Mouse (Mus musculus) heart, adult 2 months (tissue): ENCODE measurements around the gene Usp18. TPM values are rescaled to one million over a fixed set of nuclear protein-coding genes. Genes with fewer than 3 reads are reported as not detected.
A peak's percentile ranks its signal among the peaks of the same experiment; 100 is the strongest.

Experiments
- DNase-seq, 2 experiments: peaks; one replicate each; pipeline ENCODE4 v3.0.0; 2021
- H3K27ac ChIP-seq: fragments of 200-600 bp; 2 replicates; pipeline ENCODE4 v1.8.1; 2022
- H3K27me3 ChIP-seq: fragments of 200-500 bp; 2 replicates; pipeline ENCODE4 v1.6.1; 2012; ENCODE audit warnings: mild to moderate bottlenecking, low read length, inconsistent platforms, mixed read lengths; ENCODE audit not compliant: control insufficient read depth, insufficient read depth
- H3K36me3 ChIP-seq: fragments of 200-500 bp; 2 replicates; pipeline ENCODE4 v1.6.1; 2012; ENCODE audit warnings: low read length, inconsistent platforms; ENCODE audit not compliant: control insufficient read depth, insufficient read depth
- H3K4me1 ChIP-seq: fragments of 200-500 bp; 2 replicates; pipeline ENCODE4 v1.6.1; 2011; ENCODE audit warnings: low read length; ENCODE audit not compliant: control insufficient read depth, insufficient read depth
- H3K4me3 ChIP-seq: fragments of 200-600 bp; 2 replicates; pipeline ENCODE4 v1.8.1; 2022
- H3K79me2 ChIP-seq: fragments of 200-500 bp; replicated peaks from 2 replicates; pipeline ENCODE4 v1.6.1; 2012; ENCODE audit warnings: mild to moderate bottlenecking, inconsistent platforms, low read length, moderate library complexity, mixed read lengths; ENCODE audit not compliant: control insufficient read depth, insufficient read depth
- H3K9ac ChIP-seq: fragments of 200-500 bp; 2 replicates; pipeline ENCODE4 v1.6.1; 2012; ENCODE audit warnings: low read depth, mild to moderate bottlenecking, control low read depth, inconsistent platforms, low read length, mixed read lengths
- CTCF ChIP-seq: fragments of 200-600 bp; IDR thresholded peaks from 2 replicates; pipeline ENCODE4 v1.8.1; 2022; ENCODE audit warnings: antibody characterized with exemption, mild to moderate bottlenecking, moderate library complexity
- EP300 ChIP-seq: fragments of 200-500 bp; IDR thresholded peaks from 2 replicates; pipeline ENCODE4 v1.6.1; 2011; ENCODE audit warnings: low read depth, low read length, control low read depth; ENCODE audit not compliant: insufficient read depth
- POLR2A ChIP-seq: fragments of 200-500 bp; IDR thresholded peaks from 2 replicates; pipeline ENCODE4 v1.6.1; 2011; ENCODE audit warnings: mild to moderate bottlenecking, low read depth, low read length, control low read depth; ENCODE audit not compliant: insufficient read depth
- WGBS: fragments of 180-500 bp; shearing (Covaris S2); methylation state at CpG from one replicate; pipeline ENCODE4 v1.1.7; 2018; 5-methylcytosine and 5-hydroxymethylcytosine counted together
- intact Hi-C: fragments of 180-260 bp; cut with DNase I; formaldehyde crosslinking; loops from one replicate; pipeline ENCODE4 v1.15.1; 2025
- polyA plus RNA-seq: library from polyadenylated mRNA; depleted of rRNA; stranded (reverse); fragments of >200 nt; gene quantifications from 2 replicates; pipeline ENCODE4 v1.2.3, GENCODE M21; 2012
- total RNA-seq, 2 experiments: library from RNA; stranded (reverse); gene quantifications; 2 replicates each; pipeline ENCODE4 v1.2.3; 2021

The Usp18 gene
- total and polyA plus RNA-seq, 3 experiments = 1.3 to 3.9 (median 1.5) TPM

GRCm38 (mm10) chr6:121214667-121215330 lies 30.9 kb upstream of the Usp18 start:
- no peak for TF ChIP-seq CTCF
- TF ChIP-seq EP300 = no peak
- Histone ChIP-seq H3K4me1 (peaks cover 16% of the 10 kb centered on the region), H3K27ac (peak overlapping the region; percentile 76), H3K79me2 (no peaks in the 10 kb centered on the region), H3K4me3 (no peak overlapping the region), H3K9ac (no peak overlapping the region; the same call in 1 of the 2 replicates), H3K36me3 (peaks cover 3% of the 10 kb centered on the region), H3K27me3 (no peaks in the 10 kb centered on the region)
- intact Hi-C loops = no loop called here
- WGBS = 57% methylated on average over 8 of the region's 8 CpGs
- DNase-seq = no peak

- intact Hi-C loops = no loop called here
- no peak overlapping the region for H3K9ac ChIP-seq
- peaks cover 3% of the 10 kb centered on the region for H3K36me3 ChIP-seq
- no peak for TF ChIP-seq POLR2A
- TF ChIP-seq EP300 = no peak
- TF ChIP-seq CTCF = no peak
- no peaks in the 10 kb centered on the region for H3K79me2 ChIP-seq
- H3K4me3 ChIP-seq = no peak overlapping the region
- peaks cover 18% of the 10 kb centered on the region for H3K4me1 ChIP-seq
- DNase-seq = no peak
- no peaks in the 10 kb centered on the region for H3K27me3 ChIP-seq
- 44% methylated on average over 5 of the region's 5 CpGs for WGBS
- H3K27ac ChIP-seq = peak overlapping the region; percentile 76
Measured at GRCm38 (mm10) chr6:121215336-121215735, 30.4 kb upstream of the Usp18 start.

DNA sequence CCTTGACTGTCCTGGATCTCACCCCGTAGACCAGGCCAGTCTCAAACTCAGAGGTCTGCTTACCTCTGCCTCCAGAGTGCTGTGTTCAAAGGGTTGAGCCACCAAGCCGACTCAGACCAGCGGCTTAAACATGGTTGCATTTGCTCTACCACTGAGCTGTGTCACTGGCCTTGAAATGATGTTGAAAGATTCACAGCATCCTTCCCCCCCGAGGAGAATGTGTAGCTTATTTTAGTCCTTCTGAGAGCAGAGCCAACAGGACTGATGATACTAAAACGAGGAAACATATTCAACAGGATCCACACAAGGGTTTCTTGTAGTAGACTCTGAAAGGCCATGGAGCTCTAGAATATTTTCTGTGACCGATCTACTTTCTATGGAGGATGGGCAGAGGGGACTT lies 29.8 kb upstream of the Usp18 start:
- WGBS = 47% methylated on average over 6 of the region's 6 CpGs
- no peak for TF ChIP-seq CTCF
- Histone ChIP-seq H3K27me3 (no peaks in the 10 kb centered on the region), H3K36me3 (peaks cover 6% of the 10 kb centered on the region), H3K9ac (no peak overlapping the region; the same call in 1 of the 2 replicates), H3K4me1 (peaks cover 18% of the 10 kb centered on the region), H3K4me3 (no peak overlapping the region), H3K79me2 (no peaks in the 10 kb centered on the region), H3K27ac (peak overlapping the region; percentile 76)
- DNase-seq = no peak
- intact Hi-C loops = no loop called here

DNA sequence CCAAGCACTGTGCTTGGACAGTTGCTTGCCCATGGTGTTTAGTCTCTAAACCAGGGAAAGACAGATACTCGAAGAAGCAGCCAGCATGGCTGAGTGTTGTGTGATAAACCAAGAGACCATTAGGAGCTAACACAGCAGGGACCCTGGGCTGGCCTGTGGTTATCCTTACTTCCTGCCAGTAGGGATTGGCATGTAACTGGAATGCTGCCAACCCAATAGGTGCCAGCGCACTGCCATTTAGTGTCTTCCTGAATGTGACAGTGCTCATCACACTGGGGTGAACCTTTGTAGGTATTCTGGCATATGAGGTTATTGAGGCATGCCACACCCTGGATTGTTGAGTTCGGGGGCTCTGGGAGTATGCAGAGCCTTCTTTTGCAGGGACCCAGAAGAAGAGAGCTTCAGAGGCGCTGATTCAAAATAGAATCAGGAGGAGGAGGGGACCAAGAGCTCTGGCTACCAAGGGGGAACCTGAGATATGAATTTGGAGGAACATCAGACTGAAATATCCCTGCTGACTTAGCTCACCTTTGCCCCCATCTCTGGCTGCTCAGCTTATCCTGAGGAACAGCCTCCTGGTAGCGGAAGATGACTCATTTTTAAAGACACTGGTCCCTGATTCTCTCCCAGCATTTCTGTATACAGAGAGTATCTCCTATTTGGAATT lies 29.0 kb upstream of the Usp18 start:
- DNase-seq = peak; percentile 29 to 44
- H3K27me3 ChIP-seq = no peaks in the 10 kb centered on the region
- WGBS = 48% methylated on average over 5 of the region's 5 CpGs
- H3K27ac ChIP-seq = peak overlapping the region; percentile 76
- 0 out of 2 replicates have a peak, but pooled peaks have one; percentile 26 for TF ChIP-seq POLR2A
- no peak for TF ChIP-seq EP300
- no peak overlapping the region for H3K4me3 ChIP-seq
- intact Hi-C loops = no loop called here
- H3K79me2 ChIP-seq = no peaks in the 10 kb centered on the region
- peaks cover 10% of the 10 kb centered on the region for H3K36me3 ChIP-seq
- peaks cover 18% of the 10 kb centered on the region for H3K4me1 ChIP-seq
- H3K9ac ChIP-seq = no peak overlapping the region

GRCm38 (mm10) chr6:121218002-121218401 lies 27.7 kb upstream of the Usp18 start:
- peaks cover 13% of the 10 kb centered on the region for H3K36me3 ChIP-seq
- DNase-seq = no peak
- no peaks in the 10 kb centered on the region for H3K79me2 ChIP-seq
- H3K27me3 ChIP-seq = no peaks in the 10 kb centered on the region
- peaks cover 18% of the 10 kb centered on the region for H3K4me1 ChIP-seq
- 63% methylated on average over 7 of the region's 7 CpGs for WGBS
- TF ChIP-seq POLR2A (no peak), CTCF (no peak), EP300 (no peak)
- no peak overlapping the region for H3K9ac ChIP-seq
- H3K4me3 ChIP-seq = no peak overlapping the region
- intact Hi-C loops = no loop called here
- peak overlapping the region; percentile 76 for H3K27ac ChIP-seq

DNA sequence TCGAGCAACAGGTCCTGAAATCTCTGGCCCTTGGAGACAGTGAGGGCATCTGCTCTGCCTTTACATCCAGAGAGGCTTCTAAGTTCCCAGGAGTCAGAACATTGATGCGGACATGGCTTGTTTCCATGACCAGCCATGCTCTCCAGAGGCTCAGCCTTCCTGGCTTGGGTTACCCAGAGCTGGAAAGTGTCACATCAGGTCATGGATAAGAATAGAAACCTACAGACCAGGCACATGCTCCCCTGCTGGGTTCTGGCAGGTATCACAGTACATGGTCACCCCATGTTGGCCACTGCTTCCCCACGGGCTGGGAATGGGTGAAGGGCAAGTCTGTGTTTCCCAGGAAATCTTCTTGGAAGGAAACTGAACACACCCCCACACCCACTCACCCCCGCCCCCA lies 26.3 kb upstream of the Usp18 start:
- TF ChIP-seq CTCF (peak; percentile 15; the same call in 1 of the 2 replicates), POLR2A (peak; percentile 34; the same call in 1 of the 2 replicates), EP300 (peak; percentile 95)
- 38% methylated on average over 4 of the region's 4 CpGs for WGBS
- Histone ChIP-seq H3K4me3 (no peak overlapping the region), H3K9ac (peak overlapping the region; percentile 15; the same call in 1 of the 2 replicates), H3K79me2 (no peaks in the 10 kb centered on the region), H3K27me3 (no peaks in the 10 kb centered on the region), H3K36me3 (peaks cover 16% of the 10 kb centered on the region), H3K4me1 (peaks cover 18% of the 10 kb centered on the region), H3K27ac (peak overlapping the region; percentile 87)
- intact Hi-C loops = no loop called here
- DNase-seq = peak; percentile 47 to 77
